Mouse (Mus musculus) layer of hippocampus, postnatal 10 days (tissue): ENCODE data around the gene Mad2l2. TPM values are rescaled to one million over a fixed set of nuclear protein-coding genes. Genes with fewer than 3 reads are reported as not detected.

Experiments
- DNase-seq, 2 experiments: peaks; one replicate each; pipeline ENCODE4 v3.0.0; 2021; ENCODE audit warnings: low spot score in 2 of 2
- total RNA-seq, 2 experiments: library from RNA; stranded (reverse); gene quantifications; 2 replicates each; pipeline ENCODE4 v1.2.3; 2021

The Mad2l2 gene
- total RNA-seq, 2 experiments from 2014 or later, result 24.1 to 26.5 TPM

DNA sequence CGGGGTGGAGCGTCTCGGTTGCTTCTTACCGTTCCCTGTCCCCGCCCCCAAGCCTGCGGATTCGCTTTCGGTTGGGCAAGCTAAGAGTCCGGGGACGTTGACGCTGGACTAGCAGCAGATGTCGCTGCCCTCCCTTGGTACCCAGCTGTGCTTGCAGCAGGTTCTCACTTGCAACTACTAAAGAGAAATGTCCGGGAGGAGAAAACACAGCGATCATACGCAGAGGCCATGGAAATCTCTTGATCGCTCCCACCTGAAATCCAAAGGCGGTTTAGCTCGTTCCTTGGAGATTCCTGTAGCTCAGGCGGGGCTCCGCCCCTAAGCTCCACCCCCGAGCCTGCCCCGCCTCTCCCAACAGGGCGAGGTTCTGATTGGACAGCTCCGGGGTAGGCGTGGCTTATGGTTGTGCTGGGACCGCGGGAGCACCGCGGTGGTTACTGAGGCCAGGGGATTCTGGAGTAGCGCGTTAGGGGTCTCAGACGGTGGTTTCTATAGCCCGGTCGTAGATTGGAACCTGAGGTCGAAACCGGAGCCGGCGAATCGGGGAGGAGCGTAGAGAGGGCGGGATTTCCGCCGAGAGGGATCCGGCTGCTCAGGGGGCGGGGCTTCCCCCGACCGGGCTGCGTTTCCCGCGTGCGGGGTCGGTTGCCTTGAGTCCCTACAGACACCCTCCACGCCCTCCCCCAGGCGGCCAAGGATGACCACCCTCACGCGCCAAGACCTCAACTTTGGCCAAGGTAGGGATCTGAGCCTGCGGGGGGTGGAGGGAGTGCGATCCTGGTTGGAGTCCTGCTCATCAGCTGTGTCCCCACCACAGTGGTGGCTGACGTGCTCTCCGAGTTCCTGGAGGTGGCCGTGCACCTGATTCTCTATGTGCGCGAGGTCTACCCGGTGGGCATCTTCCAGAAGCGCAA is 10.2 kb downstream of the Mad2l2 start:
- peak; percentile 96 to 97 for DNase-seq

DNA sequence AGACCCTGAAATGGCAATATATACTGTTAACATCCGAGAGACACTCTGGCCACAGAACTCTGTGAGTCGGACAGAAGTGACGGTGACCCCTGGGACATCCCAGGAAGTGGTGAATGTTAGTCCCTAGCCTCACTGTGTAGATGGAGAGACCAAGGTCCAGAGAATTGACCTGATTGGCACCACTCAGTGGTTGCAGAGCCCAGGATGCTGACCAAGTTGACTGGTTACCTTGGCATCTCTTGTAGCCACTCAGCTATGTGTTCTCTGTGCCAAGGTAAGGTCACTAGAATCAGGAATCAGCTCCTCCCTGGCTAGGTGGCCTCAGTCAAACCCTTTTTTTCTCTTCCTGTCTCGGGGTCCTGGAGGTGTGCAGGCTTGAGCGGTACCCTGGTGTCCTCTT is 13.5 kb downstream of the Mad2l2 start:
- DNase-seq, result no peak

DNA sequence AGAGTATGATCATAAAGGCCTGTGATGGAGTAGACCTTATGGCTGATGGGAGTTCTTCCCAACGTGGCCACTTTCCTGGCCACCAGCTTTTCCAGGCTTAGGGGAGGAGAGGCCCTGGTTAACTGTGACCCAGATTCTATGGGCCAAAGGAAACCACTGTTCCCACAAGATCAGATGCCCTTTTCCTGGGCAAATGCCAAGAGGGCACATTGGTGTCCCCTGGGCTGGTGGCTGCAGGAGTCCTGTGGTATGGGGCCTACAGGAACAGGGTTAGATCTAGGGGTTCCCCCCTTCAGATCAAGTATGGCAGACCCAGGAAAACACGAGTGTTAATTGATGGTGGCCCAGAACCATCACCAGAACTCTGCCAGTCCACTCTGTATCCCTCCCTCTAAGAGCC is 17.5 kb downstream of the Mad2l2 start:
- no peak for DNase-seq

DNA sequence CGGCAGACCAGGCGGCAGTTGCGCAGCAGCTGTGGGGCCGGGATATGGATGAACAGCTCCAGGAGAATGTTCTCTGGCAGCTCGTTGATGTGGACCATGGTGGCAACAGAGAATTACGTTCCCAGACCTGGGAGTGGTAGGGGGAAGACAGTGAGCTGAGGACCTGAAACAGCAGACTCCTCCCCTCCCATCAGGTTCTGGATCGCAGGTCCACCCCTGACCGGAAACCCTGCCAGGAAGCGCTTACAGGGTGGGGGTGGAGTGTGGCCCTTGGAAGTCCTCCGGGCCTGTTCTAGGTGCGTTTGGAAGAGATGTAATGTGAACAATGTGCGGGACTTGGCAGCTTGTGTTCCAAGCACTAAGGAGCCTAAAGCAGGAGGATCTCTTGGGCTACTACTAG is 19.4 kb downstream of the Mad2l2 start:
- no peak for DNase-seq

DNA sequence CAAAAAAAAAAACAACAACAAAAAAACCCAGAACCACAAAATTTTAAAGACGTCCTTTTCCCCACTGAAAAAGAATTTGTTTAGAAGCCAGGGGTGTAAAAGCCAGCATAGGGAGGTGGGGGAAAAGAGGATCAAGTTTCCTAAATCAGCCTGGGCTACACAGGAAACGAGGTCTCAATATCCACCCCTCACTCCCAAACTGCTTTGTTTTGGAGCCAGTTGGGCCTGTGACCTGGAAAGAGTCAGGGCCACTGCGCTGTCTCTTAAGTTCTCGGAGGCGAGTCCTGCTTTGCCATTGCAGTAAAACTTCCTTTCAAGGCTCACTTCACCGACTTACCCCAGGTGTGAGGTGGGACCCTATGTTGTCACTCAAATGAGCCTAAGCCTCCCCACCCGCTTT is 20.1 kb downstream of the Mad2l2 start:
- DNase-seq, result no peak

- DNase-seq, result no peak
Observed at GRCm38 (mm10) chr4:148150953-148151266, 20.7 kb downstream of the Mad2l2 start.

DNA sequence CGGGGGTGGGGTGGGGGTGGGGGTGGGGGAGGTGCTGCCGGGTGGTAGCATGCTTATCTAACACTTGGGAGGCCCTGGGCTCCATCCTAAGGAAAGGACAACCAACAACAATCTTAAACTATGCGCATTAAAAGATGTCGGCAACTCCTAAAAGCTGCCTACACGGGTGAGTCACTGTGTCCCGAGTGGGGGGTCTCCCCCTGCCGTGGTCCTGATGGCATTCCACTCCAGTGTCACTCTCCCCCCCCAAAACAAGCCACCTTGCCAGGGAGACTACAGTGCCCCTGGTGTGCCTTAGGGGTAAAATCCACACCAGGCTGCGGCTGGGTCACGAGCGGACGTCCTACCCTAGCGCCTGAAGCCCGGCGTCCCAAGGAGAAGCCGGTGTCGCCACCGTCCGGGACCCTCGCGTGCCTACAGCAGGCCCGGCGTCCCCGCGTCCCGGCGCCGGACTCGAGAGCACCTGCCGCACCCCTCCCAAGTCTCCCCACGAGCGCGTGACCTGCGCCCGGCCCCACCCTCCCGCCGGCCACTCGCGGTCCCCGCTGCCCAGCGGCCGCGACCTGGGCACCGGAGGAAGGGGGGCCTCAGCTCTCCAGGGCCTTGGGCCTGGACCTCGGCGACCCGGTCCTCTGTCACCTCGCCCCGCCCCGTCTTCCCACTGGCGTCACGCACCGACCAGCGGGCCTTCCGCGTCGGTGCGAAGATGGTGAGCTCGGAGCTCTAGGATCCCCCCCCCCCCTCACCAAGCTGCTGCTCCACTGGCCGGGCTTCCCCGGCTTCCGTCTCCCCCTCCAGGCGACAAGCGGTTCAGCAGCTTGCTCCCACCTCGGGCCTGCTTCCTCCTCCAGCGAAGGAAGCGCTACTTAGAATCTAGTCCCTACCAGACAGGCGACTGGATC is 21.3 kb downstream of the Mad2l2 start, which contains the start of gene Fbxo6:
TSS of gene Fbxo6 (minus strand) at position 874 of the 902 bp plus-strand sequence.
- DNase-seq, result peak; percentile 84 to 89

DNA sequence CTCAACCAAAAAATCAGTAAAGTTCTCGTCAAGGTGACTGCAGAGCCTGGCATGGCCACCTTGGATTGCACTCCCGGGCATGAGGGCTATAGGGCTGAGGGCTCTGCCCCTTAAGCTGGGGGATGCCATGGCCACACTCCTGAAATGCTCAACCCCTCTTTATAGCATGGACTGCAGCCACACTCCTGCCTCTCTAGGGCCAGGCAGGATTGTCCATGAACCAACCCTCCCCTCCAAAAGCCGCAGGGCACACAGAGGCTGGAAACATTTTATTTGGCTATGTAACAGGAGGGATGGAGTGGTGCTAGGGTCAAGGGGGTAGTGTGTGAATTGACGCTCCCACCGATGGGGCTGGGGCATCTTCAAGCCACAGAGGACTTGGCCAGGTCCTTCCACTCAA is 22.4 kb downstream of the Mad2l2 start:
- no peak for DNase-seq

DNA sequence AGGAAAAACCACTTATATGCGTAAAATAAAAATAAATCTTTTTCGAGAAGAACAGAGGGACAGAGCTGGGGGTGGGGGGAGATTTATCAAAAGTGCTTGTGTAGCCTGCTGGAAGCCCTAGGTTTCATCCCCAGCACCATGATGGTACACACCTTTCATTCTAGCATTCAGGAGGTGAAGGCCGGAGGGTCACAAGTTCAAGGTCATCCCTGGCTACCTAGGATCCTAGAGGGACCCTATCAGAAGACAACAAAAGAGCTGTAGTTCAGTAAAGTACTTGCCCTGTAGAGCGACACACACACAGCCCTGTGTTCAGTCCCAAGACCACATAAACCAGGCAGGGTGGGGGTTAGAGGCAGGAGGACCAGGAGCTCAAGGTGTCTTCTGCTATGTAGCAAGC is 23.8 kb downstream of the Mad2l2 start:
- DNase-seq, result no peak

- peak; percentile 70 for DNase-seq
Observed at GRCm38 (mm10) chr4:148154982-148155381, 24.8 kb downstream of the Mad2l2 start.

- peak; percentile 55 to 64 for DNase-seq
Observed at GRCm38 (mm10) chr4:148158436-148159348, 28.5 kb downstream of the Mad2l2 start.

GRCm38 (mm10) chr4:148159544-148160435 is 29.6 kb downstream of the Mad2l2 start:
- DNase-seq, result peak; percentile 95 to 98

DNA sequence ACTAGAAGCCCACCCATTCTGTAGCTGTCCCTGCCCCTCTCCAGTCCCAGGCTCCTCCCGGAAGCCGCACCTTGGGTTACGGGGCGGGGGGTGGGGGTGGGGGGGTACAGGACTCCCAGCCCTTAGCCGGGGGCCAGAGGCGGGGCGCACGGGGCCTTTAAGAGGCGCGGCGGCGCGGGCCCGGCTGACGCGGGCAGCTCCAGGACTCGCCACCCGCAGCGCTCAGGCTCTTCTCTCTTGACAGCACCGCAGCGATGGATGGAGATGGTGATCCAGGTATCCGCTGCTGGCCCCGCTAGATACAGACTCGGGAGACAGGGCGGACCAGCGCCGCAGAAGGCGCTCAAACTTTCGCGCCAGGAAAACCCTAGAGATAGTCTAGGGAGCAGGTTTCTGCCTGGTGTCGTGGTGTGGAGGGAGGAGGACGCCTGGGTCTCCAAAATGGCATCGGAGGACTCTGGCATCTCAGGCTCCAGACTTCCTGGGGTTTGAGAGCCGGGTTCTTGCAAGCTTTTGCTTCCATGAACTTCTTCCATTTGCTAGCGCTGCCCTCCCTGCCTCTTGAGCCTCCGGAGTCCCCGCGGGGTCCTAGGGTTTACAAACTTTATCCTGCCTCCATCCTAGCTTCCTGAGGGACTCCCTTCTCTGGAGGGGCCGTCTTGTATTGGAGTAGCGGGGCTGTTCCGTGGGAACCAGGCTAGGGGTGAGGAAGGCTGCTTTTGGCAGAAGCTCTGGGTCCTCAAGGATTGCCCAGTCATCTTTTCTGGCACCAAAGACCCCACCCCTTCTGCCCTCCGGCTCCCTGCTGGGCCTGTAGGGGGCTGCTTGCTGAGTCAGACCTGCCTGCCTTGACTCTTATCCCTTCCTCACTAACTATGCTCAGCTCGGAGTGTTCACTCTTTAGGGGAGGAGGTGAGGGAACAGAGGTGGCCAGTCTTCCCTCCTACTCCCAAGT is 30.5 kb downstream of the Mad2l2 start, which contains the start of the genes Fbxo44 and Fbxo2:
TSS of gene Fbxo44 (minus strand) at position 47 of the 955 bp plus-strand sequence.
TSS of gene Fbxo2 (plus strand) at position 186 of the 955 bp plus-strand sequence.
- DNase-seq, result peak; percentile 52 to 69

DNA sequence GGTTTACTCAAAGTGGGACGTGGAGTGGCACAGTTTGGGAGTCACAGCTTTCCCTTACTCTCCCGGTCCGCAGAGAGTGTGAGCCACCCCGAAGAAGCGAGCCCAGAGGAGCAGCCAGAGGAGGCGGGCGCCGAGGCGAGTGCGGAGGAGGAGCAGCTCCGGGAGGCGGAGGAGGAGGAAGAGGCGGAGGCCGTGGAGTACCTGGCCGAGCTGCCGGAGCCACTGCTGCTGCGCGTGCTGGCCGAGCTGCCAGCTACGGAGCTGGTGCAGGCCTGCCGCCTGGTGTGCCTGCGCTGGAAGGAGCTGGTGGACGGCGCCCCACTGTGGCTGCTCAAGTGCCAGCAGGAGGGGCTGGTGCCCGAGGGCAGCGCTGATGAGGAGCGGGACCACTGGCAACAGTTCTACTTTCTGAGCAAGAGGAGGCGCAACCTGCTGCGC is 33.8 kb downstream of the Mad2l2 start:
- peak; percentile 82 to 85 for DNase-seq

GRCm38 (mm10) chr4:148164461-148164860 is 34.3 kb downstream of the Mad2l2 start:
- DNase-seq, result no peak

- DNase-seq, result no peak
Observed at GRCm38 (mm10) chr4:148165551-148165950, 35.4 kb downstream of the Mad2l2 start.

GRCm38 (mm10) chr4:148166431-148166830 is 36.2 kb downstream of the Mad2l2 start:
- DNase-seq, result peak; percentile 86 to 89

DNA sequence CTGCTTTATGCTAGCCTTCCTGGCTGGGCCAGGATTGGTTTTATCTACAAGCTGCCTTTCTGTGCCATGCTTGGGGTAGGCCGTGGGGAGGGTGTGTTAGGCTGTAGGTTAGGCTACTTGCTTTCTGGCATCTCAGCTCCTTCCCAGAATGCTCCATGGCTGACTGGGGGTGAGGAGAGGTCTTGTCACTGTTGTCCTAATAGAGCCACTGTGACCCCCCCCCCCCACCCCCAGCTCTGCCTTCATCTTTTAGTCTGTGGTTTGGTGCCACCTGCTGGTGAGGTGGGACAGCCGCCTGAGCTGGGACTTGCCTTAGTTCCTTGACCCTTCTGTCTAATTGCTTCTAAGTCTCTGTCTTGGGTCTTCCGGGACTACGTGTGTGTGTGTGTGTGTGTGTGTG is 36.8 kb downstream of the Mad2l2 start:
- peak; percentile 78 to 82 for DNase-seq
